Mouse (Mus musculus) spleen, adult 12 weeks (tissue): Measurements from ENCODE around the gene Scn8a.

Experiments
- DNase-seq: peaks from one replicate; pipeline ENCODE4 v3.0.0; 2022; ENCODE audit warnings: low spot score

The Scn8a gene

DNA sequence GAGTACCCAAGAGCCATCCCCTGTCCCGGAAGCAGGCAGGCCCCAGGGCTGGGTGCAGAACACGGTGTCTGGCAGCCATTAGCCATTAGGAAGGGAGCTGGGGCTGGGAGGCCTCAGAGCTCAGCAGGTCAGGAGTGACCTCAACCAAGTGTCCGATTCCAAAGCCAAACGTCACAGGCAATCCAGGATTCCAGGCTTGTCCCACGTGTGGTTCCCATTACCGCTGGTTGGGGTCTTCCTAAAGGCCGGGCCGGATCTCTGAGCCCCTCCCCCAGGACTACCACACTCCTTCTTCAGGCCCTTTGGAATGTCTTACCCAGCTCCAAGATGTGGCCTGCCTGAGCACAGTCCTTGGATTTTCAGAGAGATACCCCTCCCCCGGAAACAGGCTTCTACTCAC, 225.3 kb downstream of the Scn8a start:
- DNase-seq, result no peak

DNA sequence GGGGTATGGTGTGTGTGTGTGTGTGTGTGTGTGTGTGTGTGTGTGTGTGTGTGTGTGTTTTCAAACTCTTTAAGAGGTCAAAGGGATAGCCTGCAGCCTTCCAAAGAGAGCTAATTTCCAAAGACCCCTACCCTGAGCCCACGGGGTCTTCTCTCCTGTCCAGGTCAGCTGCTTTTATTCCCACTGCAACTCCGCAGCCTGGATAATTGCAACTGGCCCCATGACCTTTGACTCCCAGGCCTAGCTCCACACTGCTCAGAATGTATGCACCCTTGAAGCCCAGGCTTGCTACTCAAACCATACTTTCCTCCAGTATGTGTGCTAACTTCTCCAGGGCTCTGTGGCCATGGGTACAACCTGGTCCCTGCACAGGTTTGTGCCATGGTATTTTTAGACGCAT, 225.7 kb downstream of the Scn8a start:
- no peak for DNase-seq
